Mouse (Mus musculus) MEL-GATA-1-ER (cell line): Measurements from ENCODE around the gene Gm29554.
"Not testable (repeated sequence)": the region's sequence is repeated elsewhere in the genome, so short reads cannot be mapped to it uniquely, and the experiment has no call there.

Source experiments
- DNase-seq: peaks from one replicate; pipeline ENCODE4 v3.0.0-alpha.2; 2012; ENCODE audit warnings: low read depth; ENCODE audit errors: extremely low read depth

The Gm29554 gene

DNA sequence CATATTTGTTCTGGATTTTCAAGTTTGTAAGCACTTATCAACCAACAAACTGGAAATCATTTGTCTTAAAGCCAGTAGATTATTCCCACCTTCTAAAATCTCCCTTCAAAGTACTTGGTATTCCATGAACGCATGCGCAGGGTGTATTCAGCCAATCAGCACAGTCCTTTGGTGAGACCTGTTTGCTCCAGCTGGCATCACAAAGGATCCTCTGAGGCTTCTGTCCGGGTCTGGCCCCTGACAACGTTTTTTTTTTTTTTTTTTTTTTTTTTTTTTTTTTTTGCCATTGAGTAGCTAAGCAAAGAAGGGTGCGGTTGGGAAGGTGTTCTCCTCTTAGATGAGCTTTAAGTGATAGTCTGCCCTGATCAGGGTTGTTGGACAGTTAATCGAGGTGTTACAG lies at the start of gene Gm29554:
Gene Gm29554 (plus strand): TSS at position 301 of the 400 bp plus-strand sequence.
- DNase-seq, result not testable (repeated sequence)
